In genomic region chr11:61616523-61617292, GRCm38 (mm10) we compare ENCODE assay signal across 12 mouse cellular contexts. TPM values are rescaled to one million over a fixed set of nuclear protein-coding genes. Genes with fewer than 3 reads are reported as not detected.
DNase-seq lines count a peak whose midpoint lies in the region; ATAC-seq and TF ChIP-seq lines count a peak whose summit lies in the region.
"Had no signal": no experiment of that assay in that cellular context is flagged by ENCODE, and none has a peak within 500 bp of the region (broad histone marks: within the 10 kb centered on the region; RNA-seq: fewer than 3 reads in every experiment).

No protein-coding gene starts in this region.

- DNase-seq in forebrain, embryonic 10.5 days (ENCODE audit: extremely low spot score, low spot score) = no peak
- DNase-seq in midbrain, embryonic 11.5 days (ENCODE audit: low spot score, missing footprints) = peak; percentile 84
- peak; percentile 36 for DNase-seq in heart, postnatal 4 days
- no peak for DNase-seq in right cerebral cortex, postnatal 14 days
- DNase-seq: B cell, adult 2 months; thymus, postnatal 25 days had no signal

- no peaks in the 10 kb centered on the region for H3K9me3 ChIP-seq in forebrain, embryonic 10.5 days
- H3K9me3 ChIP-seq in forebrain, embryonic 16.5 days (ENCODE audit: control insufficient read depth, low read length) = no peaks in the 10 kb centered on the region
- no peaks in the 10 kb centered on the region for H3K9me3 ChIP-seq in midbrain, embryonic 11.5 days (ENCODE audit: control insufficient read depth, low read length)
- H3K9me3 ChIP-seq in midbrain, embryonic 16.5 days (replicated peaks; ENCODE audit: control insufficient read depth, low read length, poor library complexity, severe bottlenecking) = no peaks in the 10 kb centered on the region

- H3K4me1 ChIP-seq in forebrain, embryonic 10.5 days = peaks cover 41% of the 10 kb centered on the region
- H3K4me1 ChIP-seq in forebrain, embryonic 16.5 days (replicated peaks; ENCODE audit: control insufficient read depth, insufficient read depth, low read length) = peaks cover 22% of the 10 kb centered on the region
- H3K4me1 ChIP-seq in midbrain, embryonic 11.5 days (ENCODE audit: control insufficient read depth, insufficient read depth, low read length) = no peaks in the 10 kb centered on the region
- H3K4me1 ChIP-seq in midbrain, embryonic 16.5 days (ENCODE audit: control insufficient read depth, insufficient read depth, low read length) = peaks cover 14% of the 10 kb centered on the region

- no peak overlapping the region for H3K9ac ChIP-seq in forebrain, embryonic 16.5 days (replicated peaks; ENCODE audit: low read depth, low read length)
- no peak overlapping the region for H3K9ac ChIP-seq in midbrain, embryonic 11.5 days (ENCODE audit: low read length)
- no peak overlapping the region for H3K9ac ChIP-seq in midbrain, embryonic 16.5 days (ENCODE audit: low read depth, low read length)
- H3K9ac ChIP-seq: liver, embryonic 14.5 days had no signal

- no peak overlapping the region for H3ac ChIP-seq in myocyte (ENCODE audit: control insufficient read depth, insufficient read length)

- TF ChIP-seq POLR2A in myocyte (IDR thresholded peaks at IDR 0.05; ENCODE audit: insufficient read length, low read depth) = no peak

- H3K4me3 ChIP-seq in forebrain, embryonic 10.5 days = no peak overlapping the region; the same call in 1 of the 2 replicates
- no peak overlapping the region for H3K4me3 ChIP-seq in forebrain, embryonic 16.5 days (replicated peaks; ENCODE audit: low read length)
- H3K4me3 ChIP-seq in midbrain, embryonic 11.5 days (ENCODE audit: low read depth, low read length) = no peak overlapping the region
- no peak overlapping the region for H3K4me3 ChIP-seq in midbrain, embryonic 16.5 days (ENCODE audit: low read depth, low read length)
- H3K4me3 ChIP-seq in myocyte = no peak overlapping the region

- 62% methylated on average over 9 of the region's 9 CpGs for WGBS in forebrain, embryonic 10.5 days
- 47% methylated on average over 9 of the region's 9 CpGs for WGBS in forebrain, embryonic 16.5 days
- WGBS in midbrain, embryonic 11.5 days = 60% methylated on average over 9 of the region's 9 CpGs
- WGBS in midbrain, embryonic 16.5 days = 57% methylated on average over 9 of the region's 9 CpGs

- H3K27me3 ChIP-seq in forebrain, embryonic 10.5 days (ENCODE audit: poor library complexity, severe bottlenecking) = peaks cover 40% of the 10 kb centered on the region
- no peaks in the 10 kb centered on the region for H3K27me3 ChIP-seq in forebrain, embryonic 16.5 days (replicated peaks; ENCODE audit: control insufficient read depth, insufficient read depth, low read length)
- no peaks in the 10 kb centered on the region for H3K27me3 ChIP-seq in midbrain, embryonic 11.5 days (ENCODE audit: control insufficient read depth, insufficient read depth, low read length)
- H3K27me3 ChIP-seq in midbrain, embryonic 16.5 days (ENCODE audit: control insufficient read depth, insufficient read depth, low read depth, low read length) = no peaks in the 10 kb centered on the region
- H3K27me3 ChIP-seq in myocyte (ENCODE audit: control insufficient read depth, insufficient read depth, insufficient read length) = no peaks in the 10 kb centered on the region

- H3K4me2 ChIP-seq in forebrain, embryonic 16.5 days (ENCODE audit: low read length) = no peak overlapping the region
- H3K4me2 ChIP-seq in midbrain, embryonic 11.5 days = no peak overlapping the region; the same call in 1 of the 2 replicates
- no peak overlapping the region for H3K4me2 ChIP-seq in midbrain, embryonic 16.5 days (ENCODE audit: low read length)
- H3K4me2 ChIP-seq in myocyte (ENCODE audit: low read depth) = peak overlapping the region; percentile 56

- no peaks in the 10 kb centered on the region for H3K79me2 ChIP-seq in myocyte (ENCODE audit: control insufficient read depth, insufficient read depth)

- H3K27ac ChIP-seq in forebrain, embryonic 10.5 days = peak overlapping the region; percentile 40; the same call in 1 of the 2 replicates
- H3K27ac ChIP-seq in forebrain, embryonic 16.5 days (ENCODE audit: low read length) = no peak overlapping the region
- no peak overlapping the region for H3K27ac ChIP-seq in midbrain, embryonic 11.5 days (ENCODE audit: low read depth, low read length)
- no peak overlapping the region for H3K27ac ChIP-seq in midbrain, embryonic 16.5 days (ENCODE audit: low read length)
- H3K27ac ChIP-seq: hindbrain, embryonic 14.5 days; liver, embryonic 14.5 days had no signal

- no peak for ATAC-seq in forebrain, embryonic 16.5 days
- no peak for ATAC-seq in midbrain, embryonic 11.5 days (ENCODE audit: low FRiP score)
- ATAC-seq in midbrain, embryonic 16.5 days = no peak
- ATAC-seq in erythroid progenitor cell, adult 5-6 weeks (replicated peaks; ENCODE audit: low FRiP score, poor library complexity, severe bottlenecking) = no peak

- no peaks in the 10 kb centered on the region for H3K36me3 ChIP-seq in forebrain, embryonic 10.5 days (replicated peaks)
- no peaks in the 10 kb centered on the region for H3K36me3 ChIP-seq in forebrain, embryonic 16.5 days (ENCODE audit: control insufficient read depth, insufficient read depth)
- H3K36me3 ChIP-seq in midbrain, embryonic 11.5 days (ENCODE audit: control insufficient read depth, insufficient read depth, low read length) = no peaks in the 10 kb centered on the region
- H3K36me3 ChIP-seq in midbrain, embryonic 16.5 days (ENCODE audit: control insufficient read depth, insufficient read depth, low read length) = no peaks in the 10 kb centered on the region
- H3K36me3 ChIP-seq in myocyte (ENCODE audit: control insufficient read depth, insufficient read depth) = no peaks in the 10 kb centered on the region

TF ChIP-seq in myocyte, 11 proteins besides CTCF, POLR2A, EP300 and RAD21:
- TF ChIP-seq MYOD1 (IDR thresholded peaks at IDR 0.05; ENCODE audit: control insufficient read depth in 1 of 3, insufficient read length in 2 of 3, low read depth in 2 of 3) = no peak
- no peak for TF ChIP-seq TCF3 (IDR thresholded peaks at IDR 0.05; ENCODE audit: insufficient read length, low read depth)
- no peak for TF ChIP-seq E2F4 (IDR thresholded peaks at IDR 0.05; ENCODE audit: insufficient read depth)
- TF ChIP-seq REST (IDR thresholded peaks at IDR 0.05; ENCODE audit: insufficient read depth, insufficient read length) = no peak
- no peak for TF ChIP-seq SRF (IDR thresholded peaks at IDR 0.05; ENCODE audit: control insufficient read depth, insufficient read length, low read depth)
- no peak for TF ChIP-seq TCF12 (IDR thresholded peaks at IDR 0.05; ENCODE audit: insufficient read depth, poor library complexity, severe bottlenecking)
- TF ChIP-seq MYOG (IDR thresholded peaks at IDR 0.05; ENCODE audit: control insufficient read depth in 1 of 3, insufficient read depth in 1 of 3, insufficient read length in 2 of 3, low read depth in 2 of 3) = no peak
- no peak for TF ChIP-seq CEBPB (IDR thresholded peaks at IDR 0.05; ENCODE audit: insufficient read depth, poor library complexity, severe bottlenecking)
- no peak for TF ChIP-seq USF1 (IDR thresholded peaks at IDR 0.05; ENCODE audit: low read depth)
- no peak for TF ChIP-seq POLR2AphosphoS2 (IDR thresholded peaks at IDR 0.05; ENCODE audit: insufficient read length, low read depth)

RNA-seq across cellular contexts. Expression of gene Grap, which starts 36.4 kb away (rescaled TPM):
- polyA plus RNA-seq in forebrain, embryonic 10.5 days (2016; fragmentation: Nextera tagmentation; extraction: Ambion mirVana) = 9.0 and 9.8 TPM in 2 replicates
- polyA plus RNA-seq in forebrain, embryonic 16.5 days (2015; fragmentation: Nextera tagmentation; extraction: Ambion mirVana) = 10.2 and 11.3 TPM in 2 replicates
- 6.2 and 7.1 TPM in 2 replicates for polyA plus RNA-seq in midbrain, embryonic 11.5 days (2014; fragmentation: Nextera tagmentation; extraction: Ambion mirVana)
- polyA plus RNA-seq in midbrain, embryonic 16.5 days (2015; fragmentation: Nextera tagmentation; extraction: Ambion mirVana) = 10.7 and 11.6 TPM in 2 replicates
- 10 to 100 TPM in 1 of 2 experiments, 1 to 10 TPM in 1; 8.8 to 10.4 TPM for total RNA-seq in heart, postnatal 4 days (2021)
- polyA plus RNA-seq in myocyte (2012; fragmentation: generic; extraction: Trizol) = 0.06 TPM
- total RNA-seq in erythroid progenitor cell, adult 5-6 weeks (2015; ENCODE audit: low replicate concordance) = 1.4 and 9.2 TPM in 2 replicates
- 0.51 and 1.4 TPM in 2 replicates for total RNA-seq in erythroid progenitor cell, adult 5-6 weeks (2017; ENCODE audit: low replicate concordance)

RNA-seq across cellular contexts. Expression of gene Epn2, which starts 37.2 kb away (rescaled TPM):
- polyA plus RNA-seq in forebrain, embryonic 10.5 days (2016; fragmentation: Nextera tagmentation; extraction: Ambion mirVana) = 22.5 and 23.4 TPM in 2 replicates
- 74.6 and 92.8 TPM in 2 replicates for polyA plus RNA-seq in forebrain, embryonic 16.5 days (2015; fragmentation: Nextera tagmentation; extraction: Ambion mirVana)
- 28.5 and 29.9 TPM in 2 replicates for polyA plus RNA-seq in midbrain, embryonic 11.5 days (2014; fragmentation: Nextera tagmentation; extraction: Ambion mirVana)
- 78.0 and 82.3 TPM in 2 replicates for polyA plus RNA-seq in midbrain, embryonic 16.5 days (2015; fragmentation: Nextera tagmentation; extraction: Ambion mirVana)
- 10 to 100 TPM; 33.6 to 34.7 TPM for total RNA-seq in heart, postnatal 4 days (2021)
- polyA plus RNA-seq in myocyte (2012; fragmentation: generic; extraction: Trizol) = 14.1 TPM
- not detected in 2 replicates for total RNA-seq in erythroid progenitor cell, adult 5-6 weeks (2015; ENCODE audit: low replicate concordance)
- total RNA-seq in erythroid progenitor cell, adult 5-6 weeks (2017; ENCODE audit: low replicate concordance) = not detected in 2 replicates

Comparison
In these comparisons a context has a peak if more than half of its experiments do, and no peak if none do; other contexts are left out.
1. DNase-seq: peak in midbrain, embryonic 11.5 days (single experiment) and heart, postnatal 4 days (single experiment); none in forebrain, embryonic 10.5 days (single experiment) and right cerebral cortex, postnatal 14 days (single experiment).